Comparison of ENCODE assay signal across 7 mouse cellular contexts in the genomic region with DNA sequence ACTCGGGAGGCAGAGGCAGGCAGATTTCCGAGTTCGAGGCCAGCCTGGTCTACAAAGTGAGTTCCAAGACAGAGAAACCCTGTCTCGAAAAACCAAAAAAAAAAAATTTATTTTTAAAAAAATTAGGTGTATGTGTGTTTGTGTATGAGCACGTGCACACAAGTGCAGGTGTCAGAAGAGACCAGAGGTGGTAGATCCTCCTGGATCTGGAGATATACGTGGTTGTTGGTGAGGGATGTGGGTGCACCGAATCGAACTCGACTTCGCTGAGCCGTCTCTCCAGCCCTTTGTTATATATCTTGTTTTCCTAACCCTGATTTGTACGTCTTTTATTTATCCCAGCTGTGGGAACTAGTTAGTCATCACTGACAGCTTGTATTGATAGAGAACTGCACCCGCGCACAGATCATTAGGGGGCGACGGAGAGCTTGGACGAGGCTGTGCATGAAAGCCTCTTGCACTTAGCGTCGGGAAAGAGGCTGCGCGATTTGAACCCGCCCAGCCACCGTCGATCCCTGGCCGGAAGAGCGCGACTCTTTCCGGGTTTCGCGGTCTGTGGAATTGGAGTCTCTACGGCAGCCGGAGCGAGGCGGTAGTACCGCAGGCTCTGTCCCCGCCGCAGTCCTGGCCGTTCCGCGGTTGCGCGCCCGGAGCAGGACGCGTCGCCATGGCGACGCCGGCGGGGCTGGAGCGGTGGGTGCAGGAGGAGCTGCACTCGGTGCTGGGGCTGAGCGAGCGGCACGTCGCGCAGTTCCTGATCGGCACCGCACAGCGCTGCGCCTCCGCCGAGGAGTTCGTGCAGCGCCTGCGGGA. TPM values are rescaled to one million over a fixed set of nuclear protein-coding genes. Genes with fewer than 3 reads are reported as not detected.
DNase-seq lines count a peak whose midpoint lies in the region; ATAC-seq and TF ChIP-seq lines count a peak whose summit lies in the region.

A gene (plus strand): TSS at position 575 of the 813 bp plus-strand sequence.

- peak within 1 kb of the TSS; percentile 75 for H3K4me2 ChIP-seq in intestine, postnatal 0 days (replicated peaks; ENCODE audit: low read depth)
- H3K4me2 ChIP-seq in midbrain, embryonic 12.5 days (replicated peaks): peak within 1 kb of the TSS; percentile 77

- 5% methylated on average over 66 of the region's 66 CpGs for WGBS in intestine, postnatal 0 days
- WGBS in midbrain, embryonic 12.5 days: 6% methylated on average over 66 of the region's 66 CpGs
- 5% methylated on average over 66 of the region's 66 CpGs for WGBS in small intestine, adult 2 months

- DNase-seq in adrenal gland, adult 8-10 months: peak; percentile 92
- DNase-seq in embryo, embryonic 9.5 days (ENCODE audit: extremely low spot score): peak; percentile 95
- peak; percentile 85 to 96 for DNase-seq in gastrocnemius, postnatal 4 days (ENCODE audit: low spot score in 2 of 2)
- DNase-seq in left cerebral cortex, postnatal 4 days: peak; percentile 96

- H3K27ac ChIP-seq in intestine, postnatal 0 days (ENCODE audit: low read depth, low read length): peak within 1 kb of the TSS; percentile 65
- peak within 1 kb of the TSS; percentile 81 for H3K27ac ChIP-seq in midbrain, embryonic 12.5 days (replicated peaks)
- peak within 1 kb of the TSS; percentile 32 for H3K27ac ChIP-seq in small intestine, adult 2 months (ENCODE audit: insufficient read depth, low read depth, low read length)

- peak within 1 kb of the TSS; percentile 73 for H3K4me3 ChIP-seq in intestine, postnatal 0 days (ENCODE audit: low read depth, low read length)
- peak within 1 kb of the TSS; percentile 92 for H3K4me3 ChIP-seq in midbrain, embryonic 12.5 days
- H3K4me3 ChIP-seq in small intestine, adult 2 months (ENCODE audit: low read depth, low read length): peak within 1 kb of the TSS; percentile 81

- H3K4me1 ChIP-seq in intestine, postnatal 0 days (replicated peaks; ENCODE audit: control insufficient read depth, insufficient read depth, low read length): no peaks in the 10 kb centered on the region
- peaks cover 15% of the 10 kb centered on the region for H3K4me1 ChIP-seq in midbrain, embryonic 12.5 days
- H3K4me1 ChIP-seq in small intestine, adult 2 months (ENCODE audit: control insufficient read depth, insufficient read depth, insufficient read length, low read length): peaks cover 2% of the 10 kb centered on the region

- intact Hi-C loops in left cerebral cortex, postnatal 4 days (cut with DNase I): no loop called here

- no peaks in the 10 kb centered on the region for H3K27me3 ChIP-seq in intestine, postnatal 0 days (replicated peaks; ENCODE audit: control insufficient read depth, insufficient read depth, low read length)
- H3K27me3 ChIP-seq in midbrain, embryonic 12.5 days: no peaks in the 10 kb centered on the region
- no peaks in the 10 kb centered on the region for H3K27me3 ChIP-seq in small intestine, adult 2 months (ENCODE audit: control insufficient read depth, insufficient read depth, low read length)

- peak; percentile 94 for ATAC-seq in intestine, postnatal 0 days
- ATAC-seq in midbrain, embryonic 12.5 days (ENCODE audit: low FRiP score, low read depth): peak; percentile 91

- H3K36me3 ChIP-seq in intestine, postnatal 0 days (ENCODE audit: control insufficient read depth, insufficient read depth): peaks cover 37% of the 10 kb centered on the region
- H3K36me3 ChIP-seq in midbrain, embryonic 12.5 days: peaks cover 48% of the 10 kb centered on the region
- H3K36me3 ChIP-seq in small intestine, adult 2 months (ENCODE audit: control insufficient read depth, insufficient read depth, low read length): peaks cover 27% of the 10 kb centered on the region

- peak within 1 kb of the TSS; percentile 65 for H3K9ac ChIP-seq in intestine, postnatal 0 days (ENCODE audit: low read depth, low read length)
- peak within 1 kb of the TSS; percentile 89 for H3K9ac ChIP-seq in midbrain, embryonic 12.5 days (replicated peaks)

- peak; percentile 97 for TF ChIP-seq CTCF in intestine, postnatal 0 days (IDR thresholded peaks at IDR 0.05; ENCODE audit: low read depth)
- TF ChIP-seq CTCF in small intestine, adult 2 months (IDR thresholded peaks at IDR 0.05; ENCODE audit: extremely low read depth, insufficient read length, insufficient replicate concordance, low read depth, low read length): peak; percentile 85

- TF ChIP-seq POLR2A in small intestine, adult 2 months (IDR thresholded peaks at IDR 0.05; ENCODE audit: low read depth, low read length): peak; percentile 55

- H3K9me3 ChIP-seq in intestine, postnatal 0 days (ENCODE audit: control insufficient read depth): no peaks in the 10 kb centered on the region
- H3K9me3 ChIP-seq in midbrain, embryonic 12.5 days: no peaks in the 10 kb centered on the region

RNA-seq across cellular contexts. Expression of the gene that starts here (rescaled TPM):
- total RNA-seq in adrenal gland, adult 8-10 months (2022): 10 to 100 TPM; 40.6 to 57.8 (median 52.0) TPM
- 10 to 100 TPM; 22.1 to 25.1 TPM for total RNA-seq in gastrocnemius, postnatal 4 days (2021)
- 17.2 and 18.1 TPM in 2 replicates for polyA plus RNA-seq in intestine, postnatal 0 days (2015; fragmentation: Nextera tagmentation; extraction: Ambion mirVana)
- total RNA-seq in left cerebral cortex, postnatal 4 days (2021): 10 to 100 TPM; 37.4 to 38.8 TPM
- polyA plus RNA-seq in midbrain, embryonic 12.5 days (2016; fragmentation: Nextera tagmentation; extraction: Ambion mirVana): 47.8 and 48.2 TPM in 2 replicates
- 47.0 and 64.3 TPM in 2 replicates for polyA plus RNA-seq in small intestine, adult 2 months (2012; rRNA removed)

Comparison
In these comparisons a context has a peak if more than half of its experiments do, and no peak if none do; other contexts are left out.
1. Peak in every context shown above with its lines: DNase-seq, ATAC-seq, H3K4me3 ChIP-seq and H3K27ac ChIP-seq.